Mouse (Mus musculus): ENCODE results near the gene Ephb2. TPM values are rescaled to one million over a fixed set of nuclear protein-coding genes. Genes with fewer than 3 reads are reported as not detected.

The Ephb2 gene
- total and polyA plus RNA-seq, 2 experiments from 2014 or later = 15.6 to 202 TPM

GRCm38 (mm10) chr4:136802446-136802845 is 33.3 kb downstream of the Ephb2 start:
- no peaks in the 10 kb centered on the region for H3K36me3 ChIP-seq (ENCODE audit: insufficient read depth, low read length)
- H3K27me3 ChIP-seq (ENCODE audit: insufficient read depth, low read length) = no peaks in the 10 kb centered on the region
- no peak overlapping the region for H3K4me3 ChIP-seq (ENCODE audit: low read depth, low read length)
- no peak for DNase-seq (ENCODE audit: low spot score)
- TF ChIP-seq CTCF (IDR thresholded peaks at IDR 0.05) = no peak
- H3K4me1 ChIP-seq (ENCODE audit: insufficient read depth, low read length) = peaks cover 6% of the 10 kb centered on the region; the same call in 1 of the 2 replicates
- no peak overlapping the region for H3K4me2 ChIP-seq (ENCODE audit: low read depth, low read length, poor library complexity, severe bottlenecking)
- no peak overlapping the region for H3K27ac ChIP-seq (ENCODE audit: low read depth, low read length)
- WGBS = 62% methylated on average over 12 of the region's 12 CpGs
- no peak for ATAC-seq (ENCODE audit: low FRiP score)
- H3K9ac ChIP-seq (replicated peaks; ENCODE audit: low read length, poor library complexity, severe bottlenecking) = no peak overlapping the region
- no peaks in the 10 kb centered on the region for H3K9me3 ChIP-seq (ENCODE audit: low read length)

- Histone ChIP-seq H3K9ac (replicated peaks; ENCODE audit: low read length, poor library complexity, severe bottlenecking) (no peak overlapping the region), H3K27ac (ENCODE audit: low read depth, low read length) (no peak overlapping the region), H3K27me3 (ENCODE audit: insufficient read depth, low read length) (no peaks in the 10 kb centered on the region), H3K4me1 (ENCODE audit: insufficient read depth, low read length) (peaks cover 6% of the 10 kb centered on the region; the same call in 1 of the 2 replicates), H3K4me2 (ENCODE audit: low read depth, low read length, poor library complexity, severe bottlenecking) (no peak overlapping the region), H3K9me3 (ENCODE audit: low read length) (no peaks in the 10 kb centered on the region), H3K36me3 (ENCODE audit: insufficient read depth, low read length) (no peaks in the 10 kb centered on the region), H3K4me3 (ENCODE audit: low read depth, low read length) (no peak overlapping the region)
- WGBS = 56% methylated on average over 5 of the region's 5 CpGs
- ATAC-seq (ENCODE audit: low FRiP score) (no peak), DNase-seq (ENCODE audit: low spot score) (no peak)
- no peak for TF ChIP-seq CTCF (IDR thresholded peaks at IDR 0.05)
These were observed 33.8 kb downstream of the Ephb2 start for GRCm38 (mm10) chr4:136801944-136802343.

- Histone ChIP-seq H3K27me3 (ENCODE audit: insufficient read depth, low read length) (no peaks in the 10 kb centered on the region), H3K9me3 (ENCODE audit: low read length) (no peaks in the 10 kb centered on the region), H3K4me3 (ENCODE audit: low read depth, low read length) (no peak overlapping the region), H3K9ac (replicated peaks; ENCODE audit: low read length, poor library complexity, severe bottlenecking) (no peak overlapping the region), H3K36me3 (ENCODE audit: insufficient read depth, low read length) (no peaks in the 10 kb centered on the region), H3K4me1 (ENCODE audit: insufficient read depth, low read length) (peaks cover 6% of the 10 kb centered on the region; the same call in 1 of the 2 replicates), H3K4me2 (ENCODE audit: low read depth, low read length, poor library complexity, severe bottlenecking) (no peak overlapping the region), H3K27ac (ENCODE audit: low read depth, low read length) (no peak overlapping the region)
- no peak for ATAC-seq (ENCODE audit: low FRiP score)
- no peak for DNase-seq (ENCODE audit: low spot score)
- TF ChIP-seq CTCF (IDR thresholded peaks at IDR 0.05) = no peak
- WGBS = 87% methylated on average over 8 of the region's 8 CpGs
These were observed 34.3 kb downstream of the Ephb2 start for GRCm38 (mm10) chr4:136801463-136801862.

GRCm38 (mm10) chr4:136800366-136800765 is 35.4 kb downstream of the Ephb2 start:
- whole genome bisulfite sequencing = 48% methylated on average over 14 of the region's 14 CpGs
- DNase-seq (ENCODE audit: low spot score) (no peak), ATAC-seq (ENCODE audit: low FRiP score) (no peak)
- Histone ChIP-seq H3K9me3 (ENCODE audit: low read length) (no peaks in the 10 kb centered on the region), H3K27me3 (ENCODE audit: insufficient read depth, low read length) (no peaks in the 10 kb centered on the region), H3K9ac (replicated peaks; ENCODE audit: low read length, poor library complexity, severe bottlenecking) (no peak overlapping the region), H3K4me3 (ENCODE audit: low read depth, low read length) (no peak overlapping the region), H3K4me1 (ENCODE audit: insufficient read depth, low read length) (peaks cover 6% of the 10 kb centered on the region; the same call in 1 of the 2 replicates), H3K4me2 (ENCODE audit: low read depth, low read length, poor library complexity, severe bottlenecking) (no peak overlapping the region), H3K36me3 (ENCODE audit: insufficient read depth, low read length) (no peaks in the 10 kb centered on the region), H3K27ac (ENCODE audit: low read depth, low read length) (no peak overlapping the region)
- TF ChIP-seq CTCF (IDR thresholded peaks at IDR 0.05) = 0 out of 2 replicates have a peak, but pooled peaks have one; percentile 3

- Histone ChIP-seq H3K4me1 (ENCODE audit: insufficient read depth, low read length) (peaks cover 6% of the 10 kb centered on the region; the same call in 1 of the 2 replicates), H3K9ac (replicated peaks; ENCODE audit: low read length, poor library complexity, severe bottlenecking) (no peak overlapping the region), H3K4me2 (ENCODE audit: low read depth, low read length, poor library complexity, severe bottlenecking) (no peak overlapping the region), H3K36me3 (ENCODE audit: insufficient read depth, low read length) (no peaks in the 10 kb centered on the region), H3K27ac (ENCODE audit: low read depth, low read length) (no peak overlapping the region), H3K4me3 (ENCODE audit: low read depth, low read length) (no peak overlapping the region), H3K27me3 (ENCODE audit: insufficient read depth, low read length) (no peaks in the 10 kb centered on the region), H3K9me3 (ENCODE audit: low read length) (no peaks in the 10 kb centered on the region)
- TF ChIP-seq CTCF (IDR thresholded peaks at IDR 0.05) = no peak
- DNase-seq (ENCODE audit: low spot score) (no peak), ATAC-seq (ENCODE audit: low FRiP score) (no peak)
- WGBS = 68% methylated on average over 23 of the region's 23 CpGs
These were observed 37.9 kb downstream of the Ephb2 start for GRCm38 (mm10) chr4:136797677-136798569.

GRCm38 (mm10) chr4:136793320-136793719 is 42.5 kb downstream of the Ephb2 start:
- Histone ChIP-seq H3K27ac (ENCODE audit: low read depth, low read length) (0 out of 2 replicates have a peak overlapping the region, but pooled peaks have one; percentile 4), H3K36me3 (ENCODE audit: insufficient read depth, low read length) (no peaks in the 10 kb centered on the region), H3K27me3 (ENCODE audit: insufficient read depth, low read length) (no peaks in the 10 kb centered on the region), H3K4me2 (ENCODE audit: low read depth, low read length, poor library complexity, severe bottlenecking) (no peak overlapping the region), H3K9ac (replicated peaks; ENCODE audit: low read length, poor library complexity, severe bottlenecking) (no peak overlapping the region), H3K4me3 (ENCODE audit: low read depth, low read length) (no peak overlapping the region), H3K4me1 (ENCODE audit: insufficient read depth, low read length) (peaks cover 7% of the 10 kb centered on the region; the same call in 1 of the 2 replicates), H3K9me3 (ENCODE audit: low read length) (no peaks in the 10 kb centered on the region)
- TF ChIP-seq CTCF (IDR thresholded peaks at IDR 0.05) = no peak
- ATAC-seq (ENCODE audit: low FRiP score) (no peak), DNase-seq (ENCODE audit: low spot score) (no peak)
- 66% methylated on average over 11 of the region's 11 CpGs for WGBS

Measured in midbrain, postnatal 0 days (tissue).